Mouse (Mus musculus): ENCODE measurements at regions not wholly inside any gene's neighbourhood (a gene's known extent, or its start where the extent isn't known, plus 50 kb on each side); places are given as distances from the start of the nearest gene placed in this dataset.

GRCm38 (mm10) chr8:6575241-6575640, 1470.1 kb upstream of the Slc10a2 start:
- TF ChIP-seq USF1 (IDR thresholded peaks at IDR 0.05; ENCODE audit: low read depth), result no peak
- no peak for TF ChIP-seq CTCF (IDR thresholded peaks at IDR 0.05; ENCODE audit: control insufficient read depth, insufficient read depth, insufficient read length)
- TF ChIP-seq MAX (IDR thresholded peaks at IDR 0.05), result no peak
- TF ChIP-seq MYOG (IDR thresholded peaks at IDR 0.05; ENCODE audit: control insufficient read depth, extremely low read depth, insufficient read length), result no peak

Measured in C2C12 (cell line).